ENCODE assay signal across 13 mouse cellular contexts in the genomic region with DNA sequence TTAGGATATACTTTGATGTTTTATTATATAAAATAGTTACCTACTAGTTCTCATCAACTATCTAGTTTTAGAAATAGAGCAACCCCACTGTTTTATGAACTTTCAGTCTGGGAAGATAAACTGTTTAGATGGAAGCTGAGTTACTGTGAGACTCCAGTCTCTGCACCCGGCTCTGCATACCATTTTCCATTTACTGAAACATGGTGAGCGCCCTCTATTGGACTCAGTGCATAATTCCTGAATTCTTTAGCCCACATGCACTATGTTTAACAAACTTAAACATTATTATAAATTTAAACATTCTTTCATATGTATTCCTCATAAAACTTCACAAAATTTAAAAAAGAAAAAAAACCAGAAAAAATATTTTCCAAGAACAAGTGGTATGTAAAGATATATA. TPM values are rescaled to one million over a fixed set of nuclear protein-coding genes. Genes with fewer than 3 reads are reported as not detected.
A peak's percentile ranks its signal among the peaks of the same experiment; 100 is the strongest.
DNase-seq lines count a peak whose midpoint lies in the region; ATAC-seq and TF ChIP-seq lines count a peak whose summit lies in the region.
"Had no signal": no experiment of that assay in that cellular context is flagged by ENCODE, and none has a peak within 500 bp of the region (broad histone marks: within the 10 kb centered on the region; RNA-seq: fewer than 3 reads in every experiment).

No protein-coding gene starts in this region.

- 8% methylated on average over 2 of the region's 2 CpGs for whole genome bisulfite sequencing in embryonic facial prominence, embryonic 11.5 days

- no peaks in the 10 kb centered on the region for H3K9me3 ChIP-seq in ES-Bruce4 (replicated peaks; ENCODE audit: control insufficient read depth, insufficient read depth, low read length, poor library complexity, severe bottlenecking)
- H3K9me3 ChIP-seq in embryonic facial prominence, embryonic 11.5 days (replicated peaks; ENCODE audit: control insufficient read depth, low read length) = no peaks in the 10 kb centered on the region
- H3K9me3 ChIP-seq: embryonic facial prominence, embryonic 15.5 days; liver, embryonic 12.5 days; neural tube, embryonic 15.5 days had no signal

- no peak for TF ChIP-seq EP300 in ES-Bruce4 (IDR thresholded peaks at IDR 0.05; ENCODE audit: insufficient read depth, low read depth, low read length)

- no peak for TF ChIP-seq POLR2A in ES-Bruce4 (IDR thresholded peaks at IDR 0.05; ENCODE audit: insufficient read depth, low read length)

- no peak overlapping the region for H3K4me2 ChIP-seq in embryonic facial prominence, embryonic 11.5 days (ENCODE audit: low read depth, low read length)
- H3K4me2 ChIP-seq: embryonic facial prominence, embryonic 15.5 days; liver, embryonic 12.5 days; neural tube, embryonic 15.5 days had no signal

- no peak overlapping the region for H3K4me3 ChIP-seq in ES-Bruce4 (ENCODE audit: low read depth, low read length)
- H3K4me3 ChIP-seq in embryonic facial prominence, embryonic 11.5 days (ENCODE audit: low read depth, low read length) = no peak overlapping the region
- H3K4me3 ChIP-seq: embryonic facial prominence, embryonic 15.5 days; liver, embryonic 12.5 days; neural tube, embryonic 15.5 days had no signal

- H3K36me3 ChIP-seq in ES-Bruce4 (ENCODE audit: control insufficient read depth, insufficient read depth, low read length, poor library complexity, severe bottlenecking) = no peaks in the 10 kb centered on the region
- no peaks in the 10 kb centered on the region for H3K36me3 ChIP-seq in embryonic facial prominence, embryonic 11.5 days (replicated peaks; ENCODE audit: control insufficient read depth, insufficient read depth, low read depth, low read length)

- no peak overlapping the region for H3K27ac ChIP-seq in ES-Bruce4 (ENCODE audit: insufficient read depth, low read length)
- H3K27ac ChIP-seq in embryonic facial prominence, embryonic 11.5 days (replicated peaks; ENCODE audit: low read depth, low read length) = no peak overlapping the region
- H3K27ac ChIP-seq: embryonic facial prominence, embryonic 15.5 days; liver, embryonic 12.5 days; neural tube, embryonic 15.5 days had no signal

- DNase-seq in kidney, postnatal 14 days = peak; percentile 19
- DNase-seq in kidney, adult 11 months = no peak
- DNase-seq in A20 (ENCODE audit: low read depth, low spot score) = peak; percentile 54
- peak; percentile 83 for DNase-seq in embryonic facial prominence, embryonic 11.5 days (ENCODE audit: low spot score)
- no peak for DNase-seq in urinary bladder, postnatal 10 days (ENCODE audit: low spot score)
- no peak for DNase-seq in heart, adult 9 months (ENCODE audit: low spot score in 2 of 2)

- ATAC-seq in embryonic facial prominence, embryonic 11.5 days (replicated peaks; ENCODE audit: insufficient number of reproducible peaks, low FRiP score, low TSS enrichment, low read depth) = no peak
- ATAC-seq: liver, embryonic 12.5 days had no signal

- peaks cover 5% of the 10 kb centered on the region for H3K27me3 ChIP-seq in ES-Bruce4 (ENCODE audit: control insufficient read depth, insufficient read depth, low read length, poor library complexity, severe bottlenecking)
- peaks cover 8% of the 10 kb centered on the region for H3K27me3 ChIP-seq in embryonic facial prominence, embryonic 11.5 days (ENCODE audit: control insufficient read depth, insufficient read depth, low read length)

- no peaks in the 10 kb centered on the region for H3K4me1 ChIP-seq in ES-Bruce4 (ENCODE audit: control insufficient read depth, insufficient read depth, low read length)
- peaks cover 4% of the 10 kb centered on the region for H3K4me1 ChIP-seq in embryonic facial prominence, embryonic 11.5 days (ENCODE audit: control insufficient read depth, insufficient read depth, low read length)

- no peak overlapping the region for H3K9ac ChIP-seq in ES-Bruce4 (ENCODE audit: low read depth, poor library complexity, severe bottlenecking)
- no peak overlapping the region for H3K9ac ChIP-seq in embryonic facial prominence, embryonic 11.5 days (replicated peaks; ENCODE audit: low read length)
- H3K9ac ChIP-seq: embryonic facial prominence, embryonic 15.5 days; liver, embryonic 12.5 days; neural tube, embryonic 15.5 days had no signal

- peak; percentile 8 for TF ChIP-seq CTCF in ES-Bruce4 (IDR thresholded peaks at IDR 0.05; ENCODE audit: low read depth, low read length)

RNA-seq across cellular contexts. Expression of gene Sp9, which starts 13.9 kb away (rescaled TPM):
- polyA plus RNA-seq in ES-Bruce4 (2011; ENCODE audit: insufficient read depth, insufficient read length, low read depth, missing spikeins) = not detected in 2 replicates
- polyA plus RNA-seq in embryonic facial prominence, embryonic 11.5 days (2014; fragmentation: Nextera tagmentation; extraction: Ambion mirVana) = 0.98 and 1.6 TPM in 2 replicates
- polyA plus RNA-seq: heart, embryonic 14.5 days; large intestine, adult 2 months; liver, embryonic 12.5 days; stomach, embryonic 14.5 days had no signal

RNA-seq across cellular contexts. Expression of gene Scrn3, which starts 26.8 kb away (rescaled TPM):
- polyA plus RNA-seq in ES-Bruce4 (2011; ENCODE audit: insufficient read depth, insufficient read length, low read depth, missing spikeins) = 33.5 and 33.8 TPM in 2 replicates
- polyA plus RNA-seq in embryonic facial prominence, embryonic 11.5 days (2014; fragmentation: Nextera tagmentation; extraction: Ambion mirVana) = 14.5 and 14.7 TPM in 2 replicates

RNA-seq across cellular contexts. Expression of gene Cir1, which starts 26.9 kb away (rescaled TPM):
- 18.4 and 20.9 TPM in 2 replicates for polyA plus RNA-seq in ES-Bruce4 (2011; ENCODE audit: insufficient read depth, insufficient read length, low read depth, missing spikeins)
- 26.8 and 28.1 TPM in 2 replicates for polyA plus RNA-seq in embryonic facial prominence, embryonic 11.5 days (2014; fragmentation: Nextera tagmentation; extraction: Ambion mirVana)

Comparison
In these comparisons a context has a peak if more than half of its experiments do, and no peak if none do; other contexts are left out.
1. DNase-seq: peak in kidney, postnatal 14 days (single experiment), A20 (single experiment) and embryonic facial prominence, embryonic 11.5 days (single experiment); none in kidney, adult 11 months (single experiment), urinary bladder, postnatal 10 days (single experiment) and heart, adult 9 months (0 of 2).